Mouse (Mus musculus): ENCODE results near the gene Metrnl. TPM values are rescaled to one million over a fixed set of nuclear protein-coding genes. Genes with fewer than 3 reads are reported as not detected.

Metrnl gene
- 18.9 and 23.9 TPM in 2 replicates for polyA plus RNA-seq (2014; fragmentation: Nextera tagmentation; extraction: Ambion mirVana)

DNA sequence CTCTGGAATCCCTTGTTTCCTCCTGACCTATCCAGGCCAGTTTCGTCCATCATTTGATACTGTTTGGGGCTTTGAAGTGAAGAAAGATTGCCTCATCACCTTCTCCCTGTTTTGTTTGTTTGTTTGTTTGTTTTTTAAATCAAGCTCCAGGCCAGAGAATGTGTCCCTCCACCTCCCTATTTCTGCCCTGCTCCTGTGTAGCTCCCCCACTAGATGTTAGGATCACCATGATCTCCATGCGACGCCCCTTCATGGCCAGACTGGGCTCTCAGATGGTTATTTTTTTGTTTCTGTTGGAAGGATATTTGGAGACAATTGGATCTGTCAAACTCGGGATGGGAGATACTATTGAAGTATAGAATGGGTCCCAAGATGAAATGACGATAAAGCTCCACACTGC is at the start of gene Metrnl:
TSS of gene Metrnl (plus strand) at position 301 of the 400 bp plus-strand sequence.
- Histone ChIP-seq H3K4me2 (replicated peaks) (peak within 1 kb of the TSS; percentile 98), H3K9me3 (ENCODE audit: control insufficient read depth, low read length) (no peaks in the 10 kb centered on the region), H3K4me1 (replicated peaks; ENCODE audit: control insufficient read depth, insufficient read depth, low read length) (peaks cover 4% of the 10 kb centered on the region; the same call in 1 of the 2 replicates), H3K36me3 (replicated peaks; ENCODE audit: control insufficient read depth, insufficient read depth) (no peaks in the 10 kb centered on the region), H3K4me3 (replicated peaks; ENCODE audit: low read length) (peak within 1 kb of the TSS; percentile 86), H3K27me3 (ENCODE audit: control insufficient read depth, insufficient read depth, low read length) (peaks cover 43% of the 10 kb centered on the region), H3K9ac (peak within 1 kb of the TSS; percentile 68), H3K27ac (peak within 1 kb of the TSS; percentile 65; the same call in 1 of the 2 replicates)
- WGBS: 86% methylated on average over 5 of the region's 5 CpGs
- no peak for ATAC-seq (ENCODE audit: low FRiP score)
- no peak for DNase-seq (ENCODE audit: low spot score)

DNA sequence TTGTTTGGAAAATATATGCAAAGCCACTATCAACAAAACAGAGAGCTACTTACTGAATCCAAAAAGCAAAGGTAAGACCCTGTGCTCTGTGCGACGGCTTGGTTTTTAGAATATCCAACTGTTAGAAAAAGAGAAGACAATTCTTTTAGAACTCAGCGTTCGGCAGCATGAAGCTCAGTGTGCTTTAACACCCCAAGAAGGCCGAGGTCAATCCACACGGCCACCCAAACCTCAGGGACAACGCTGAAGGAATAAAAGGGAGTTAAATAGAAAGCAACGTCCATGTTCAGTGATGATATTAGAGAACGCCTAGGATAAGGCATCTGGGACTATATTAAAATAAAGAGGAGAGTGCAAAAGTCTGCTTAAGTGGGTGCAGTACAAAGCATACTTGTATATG is 49.8 kb upstream of the Metrnl start:
- no peaks in the 10 kb centered on the region for H3K36me3 ChIP-seq (replicated peaks; ENCODE audit: control insufficient read depth, insufficient read depth)
- no peak overlapping the region for H3K9ac ChIP-seq
- no peak overlapping the region for H3K27ac ChIP-seq
- no peak overlapping the region for H3K4me2 ChIP-seq (replicated peaks)
- 95% methylated on average over 9 of the region's 9 CpGs for WGBS
- no peaks in the 10 kb centered on the region for H3K9me3 ChIP-seq (ENCODE audit: control insufficient read depth, low read length)
- no peak overlapping the region for H3K4me3 ChIP-seq (replicated peaks; ENCODE audit: low read length)
- no peaks in the 10 kb centered on the region for H3K27me3 ChIP-seq (ENCODE audit: control insufficient read depth, insufficient read depth, low read length)
- DNase-seq (ENCODE audit: low spot score) (no peak), ATAC-seq (ENCODE audit: low FRiP score) (no peak)
- H3K4me1 ChIP-seq (replicated peaks; ENCODE audit: control insufficient read depth, insufficient read depth, low read length): no peaks in the 10 kb centered on the region

DNA sequence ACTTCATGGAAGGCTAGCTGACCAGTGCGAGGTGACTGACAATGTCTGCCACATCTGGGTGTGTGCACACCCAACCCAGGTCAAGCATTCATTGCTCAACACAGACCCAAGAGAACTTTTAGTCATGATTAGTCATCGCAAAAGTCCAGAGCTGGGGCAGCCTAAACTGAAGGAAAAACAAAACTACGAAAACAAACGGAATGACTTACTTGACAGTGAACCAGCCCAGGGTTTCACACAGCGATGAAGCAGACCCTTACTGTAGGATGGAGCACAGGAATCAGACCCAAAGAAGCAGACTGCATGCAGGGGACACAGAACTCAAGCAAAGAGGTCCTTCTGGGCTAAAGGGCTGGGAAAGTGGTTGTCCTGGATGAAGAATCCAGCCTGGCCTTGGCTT is 49.4 kb upstream of the Metrnl start:
- 93% methylated on average over 5 of the region's 5 CpGs for WGBS
- ATAC-seq (ENCODE audit: low FRiP score) (no peak), DNase-seq (ENCODE audit: low spot score) (no peak)
- H3K9ac ChIP-seq: no peak overlapping the region
- no peak overlapping the region for H3K27ac ChIP-seq
- no peaks in the 10 kb centered on the region for H3K4me1 ChIP-seq (replicated peaks; ENCODE audit: control insufficient read depth, insufficient read depth, low read length)
- no peaks in the 10 kb centered on the region for H3K27me3 ChIP-seq (ENCODE audit: control insufficient read depth, insufficient read depth, low read length)
- no peak overlapping the region for H3K4me3 ChIP-seq (replicated peaks; ENCODE audit: low read length)
- no peaks in the 10 kb centered on the region for H3K9me3 ChIP-seq (ENCODE audit: control insufficient read depth, low read length)
- H3K4me2 ChIP-seq (replicated peaks): no peak overlapping the region
- H3K36me3 ChIP-seq (replicated peaks; ENCODE audit: control insufficient read depth, insufficient read depth): no peaks in the 10 kb centered on the region

DNA sequence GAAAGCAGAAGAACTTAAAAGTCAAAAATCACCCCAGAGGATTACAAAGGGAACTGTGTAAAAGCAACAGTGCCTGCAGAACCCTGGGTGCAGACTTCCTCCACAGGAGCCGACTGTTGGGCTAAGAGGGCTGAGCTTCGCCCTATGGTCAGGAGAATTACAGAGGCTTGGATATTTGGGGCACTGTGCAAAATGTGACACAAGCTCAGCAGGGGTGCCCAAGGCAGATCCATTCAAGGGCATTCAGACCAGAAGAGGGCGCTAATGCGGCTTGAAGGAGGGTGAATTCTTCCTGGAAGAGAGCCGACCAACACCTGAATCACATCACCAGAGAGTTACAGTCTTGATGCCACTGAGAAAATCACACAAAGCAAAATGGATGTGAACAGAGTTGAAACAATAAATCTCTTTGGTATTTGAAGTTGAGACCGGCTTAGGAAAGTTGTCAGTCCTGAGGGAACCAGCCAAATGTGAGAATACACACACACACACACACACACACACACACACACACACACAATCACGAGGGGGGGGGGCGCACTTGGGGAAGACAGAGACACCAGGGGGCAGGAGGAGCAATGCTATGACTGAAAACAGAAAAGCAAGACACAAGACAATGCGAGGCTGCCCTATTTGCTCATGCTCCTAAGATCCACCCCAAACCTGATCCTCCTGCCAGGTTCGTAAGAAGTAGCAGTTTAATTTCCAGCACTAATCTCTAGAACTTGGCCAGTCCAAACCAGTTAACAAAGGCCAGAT is 48.6 kb upstream of the Metrnl start:
- peak; percentile 39 for DNase-seq (ENCODE audit: low spot score)
- Histone ChIP-seq H3K9me3 (ENCODE audit: control insufficient read depth, low read length) (no peaks in the 10 kb centered on the region), H3K9ac (no peak overlapping the region), H3K27ac (no peak overlapping the region), H3K4me1 (replicated peaks; ENCODE audit: control insufficient read depth, insufficient read depth, low read length) (no peaks in the 10 kb centered on the region), H3K27me3 (ENCODE audit: control insufficient read depth, insufficient read depth, low read length) (no peaks in the 10 kb centered on the region), H3K36me3 (replicated peaks; ENCODE audit: control insufficient read depth, insufficient read depth) (no peaks in the 10 kb centered on the region), H3K4me3 (replicated peaks; ENCODE audit: low read length) (no peak overlapping the region), H3K4me2 (replicated peaks) (no peak overlapping the region)
- 65% methylated on average over 10 of the region's 10 CpGs for WGBS
- no peak for ATAC-seq (ENCODE audit: low FRiP score)

DNA sequence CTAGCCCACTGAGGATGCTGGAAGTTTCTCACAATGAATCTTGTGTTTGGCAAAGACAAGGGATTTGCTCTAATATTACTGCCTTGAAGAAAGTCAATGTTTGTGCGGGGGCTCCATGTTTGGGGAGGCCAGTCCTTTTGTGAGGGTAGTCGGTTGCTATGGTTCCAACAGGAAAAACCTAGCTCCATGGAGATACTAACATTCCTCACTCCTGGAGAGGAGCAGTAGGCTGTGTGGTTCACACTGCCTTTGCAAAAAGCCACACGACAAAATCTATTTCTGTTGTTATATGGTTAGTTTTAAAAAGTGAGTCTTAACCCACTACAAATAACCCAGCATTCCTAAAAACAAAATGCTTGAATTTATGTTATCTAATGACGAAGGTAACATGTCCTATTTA is 47.7 kb upstream of the Metrnl start:
- DNase-seq (ENCODE audit: low spot score) (no peak), ATAC-seq (ENCODE audit: low FRiP score) (no peak)
- no peak overlapping the region for H3K9ac ChIP-seq
- WGBS: 57% methylated on average over 4 of the region's 4 CpGs
- H3K4me3 ChIP-seq (replicated peaks; ENCODE audit: low read length): no peak overlapping the region
- H3K4me2 ChIP-seq (replicated peaks): no peak overlapping the region
- no peaks in the 10 kb centered on the region for H3K4me1 ChIP-seq (replicated peaks; ENCODE audit: control insufficient read depth, insufficient read depth, low read length)
- H3K36me3 ChIP-seq (replicated peaks; ENCODE audit: control insufficient read depth, insufficient read depth): no peaks in the 10 kb centered on the region
- H3K9me3 ChIP-seq (ENCODE audit: control insufficient read depth, low read length): no peaks in the 10 kb centered on the region
- no peaks in the 10 kb centered on the region for H3K27me3 ChIP-seq (ENCODE audit: control insufficient read depth, insufficient read depth, low read length)
- no peak overlapping the region for H3K27ac ChIP-seq

DNA sequence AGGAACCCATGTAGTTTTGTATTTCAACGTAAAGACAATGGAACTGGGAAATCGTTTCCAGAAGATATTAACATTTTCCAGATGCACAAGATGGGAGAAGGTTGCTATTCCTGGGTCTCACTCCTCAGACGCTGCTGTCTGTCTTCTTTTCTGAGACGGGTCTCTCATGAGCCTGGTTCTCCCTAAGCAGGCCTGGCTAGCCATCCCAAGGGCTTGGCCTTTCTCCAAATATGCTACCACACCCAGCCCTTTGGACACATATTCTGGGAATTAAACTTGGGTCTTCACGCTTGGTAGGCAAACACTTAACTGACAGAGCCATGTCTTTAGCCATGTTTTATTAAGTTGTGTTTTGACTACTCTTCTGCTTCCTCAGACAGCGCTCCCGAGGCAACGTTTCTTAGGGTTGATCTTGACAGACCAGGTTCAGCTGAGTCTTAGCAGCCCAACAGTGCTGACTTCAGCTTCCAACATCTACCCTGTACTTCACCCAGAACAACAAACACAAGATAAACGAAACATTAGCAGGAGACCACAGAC is 46.9 kb upstream of the Metrnl start:
- no peak for ATAC-seq (ENCODE audit: low FRiP score)
- 84% methylated on average over 9 of the region's 9 CpGs for WGBS

DNA sequence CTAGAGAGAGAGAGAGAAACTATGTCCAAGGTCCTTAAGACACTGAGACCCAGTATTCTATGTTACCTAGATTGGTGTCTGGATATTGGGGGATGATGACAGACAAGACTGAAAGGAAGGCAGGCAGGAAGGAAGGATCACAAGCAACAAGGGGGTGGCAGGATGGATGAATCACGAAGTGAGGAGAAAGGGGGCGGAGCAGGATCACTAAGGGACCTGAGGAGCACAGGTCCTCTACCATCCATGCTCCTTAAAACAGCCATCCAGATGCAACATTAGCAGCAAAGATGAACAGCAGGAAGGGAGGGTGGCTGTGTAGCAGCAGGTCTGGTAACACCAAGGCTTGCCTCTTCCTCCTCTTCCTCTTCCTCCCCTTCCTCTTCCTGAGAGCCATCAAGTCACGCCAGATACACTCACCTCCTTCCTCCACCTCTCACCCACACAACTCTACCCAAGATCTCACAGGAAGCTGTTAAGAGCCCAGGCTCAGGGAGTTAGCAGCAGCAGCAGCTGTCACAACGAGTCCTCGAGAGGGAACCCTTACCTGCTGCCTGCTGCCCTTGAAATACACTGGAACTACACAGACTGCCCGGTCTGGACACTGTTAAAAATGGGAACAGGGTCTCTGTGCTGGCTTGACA is 46.1 kb upstream of the Metrnl start:
- H3K27ac ChIP-seq: no peak overlapping the region
- H3K4me1 ChIP-seq (replicated peaks; ENCODE audit: control insufficient read depth, insufficient read depth, low read length): no peaks in the 10 kb centered on the region
- no peak overlapping the region for H3K9ac ChIP-seq
- 82% methylated on average over 6 of the region's 6 CpGs for WGBS
- no peaks in the 10 kb centered on the region for H3K9me3 ChIP-seq (ENCODE audit: control insufficient read depth, low read length)
- H3K27me3 ChIP-seq (ENCODE audit: control insufficient read depth, insufficient read depth, low read length): no peaks in the 10 kb centered on the region
- no peak overlapping the region for H3K4me2 ChIP-seq (replicated peaks)
- H3K4me3 ChIP-seq (replicated peaks; ENCODE audit: low read length): no peak overlapping the region
- ATAC-seq (ENCODE audit: low FRiP score) (no peak), DNase-seq (ENCODE audit: low spot score) (no peak)
- H3K36me3 ChIP-seq (replicated peaks; ENCODE audit: control insufficient read depth, insufficient read depth): no peaks in the 10 kb centered on the region

More for the DNA sequence above, 46.9 kb upstream of the Metrnl start:
- no peaks in the 10 kb centered on the region for H3K27me3 ChIP-seq (ENCODE audit: control insufficient read depth, insufficient read depth, low read length)
- H3K9me3 ChIP-seq (ENCODE audit: control insufficient read depth, low read length): no peaks in the 10 kb centered on the region
- no peaks in the 10 kb centered on the region for H3K4me1 ChIP-seq (replicated peaks; ENCODE audit: control insufficient read depth, insufficient read depth, low read length)
- DNase-seq (ENCODE audit: low spot score): no peak
- H3K4me2 ChIP-seq (replicated peaks): no peak overlapping the region
- H3K27ac ChIP-seq: no peak overlapping the region
- no peaks in the 10 kb centered on the region for H3K36me3 ChIP-seq (replicated peaks; ENCODE audit: control insufficient read depth, insufficient read depth)
- H3K4me3 ChIP-seq (replicated peaks; ENCODE audit: low read length): no peak overlapping the region
- no peak overlapping the region for H3K9ac ChIP-seq

DNA sequence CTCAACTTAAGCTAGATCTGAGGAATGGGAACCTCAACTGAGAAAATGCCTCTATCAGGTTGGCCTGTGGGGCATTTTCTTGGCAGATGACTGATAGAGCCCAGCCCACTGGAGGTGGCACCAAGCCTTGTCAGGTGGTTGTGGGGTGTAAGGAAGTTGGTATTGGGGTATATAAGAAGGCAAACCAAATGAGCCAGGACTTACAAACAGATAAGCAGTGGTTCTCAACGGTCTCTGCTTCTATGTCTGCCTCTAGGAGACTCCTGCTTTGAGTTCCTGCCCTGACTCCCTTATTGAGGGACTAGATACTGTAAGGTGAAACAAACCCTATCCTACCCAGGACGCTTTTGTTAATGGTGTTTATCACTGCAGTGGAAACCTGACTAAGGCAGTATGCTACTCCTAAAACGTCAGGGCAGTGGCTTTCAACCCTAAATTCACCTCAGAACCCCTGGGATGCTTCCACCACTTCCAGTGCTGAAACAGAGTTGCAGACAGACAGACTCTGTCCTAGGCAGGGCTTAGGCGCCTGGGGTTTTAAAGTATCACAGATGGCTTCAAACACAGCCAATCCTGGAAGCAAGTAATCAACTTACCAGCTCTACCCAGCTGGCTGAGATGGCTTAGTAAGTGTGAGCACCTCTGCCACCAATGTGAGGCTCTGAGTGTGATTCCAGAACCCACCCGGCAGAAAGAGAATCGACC is 45.4 kb upstream of the Metrnl start:
- 89% methylated on average over 6 of the region's 6 CpGs for WGBS
- Histone ChIP-seq H3K9ac (no peak overlapping the region), H3K9me3 (ENCODE audit: control insufficient read depth, low read length) (no peaks in the 10 kb centered on the region), H3K4me2 (replicated peaks) (no peak overlapping the region), H3K27ac (no peak overlapping the region), H3K36me3 (replicated peaks; ENCODE audit: control insufficient read depth, insufficient read depth) (no peaks in the 10 kb centered on the region), H3K4me3 (replicated peaks; ENCODE audit: low read length) (no peak overlapping the region), H3K4me1 (replicated peaks; ENCODE audit: control insufficient read depth, insufficient read depth, low read length) (no peaks in the 10 kb centered on the region), H3K27me3 (ENCODE audit: control insufficient read depth, insufficient read depth, low read length) (no peaks in the 10 kb centered on the region)
- ATAC-seq (ENCODE audit: low FRiP score) (no peak), DNase-seq (ENCODE audit: low spot score) (no peak)

DNA sequence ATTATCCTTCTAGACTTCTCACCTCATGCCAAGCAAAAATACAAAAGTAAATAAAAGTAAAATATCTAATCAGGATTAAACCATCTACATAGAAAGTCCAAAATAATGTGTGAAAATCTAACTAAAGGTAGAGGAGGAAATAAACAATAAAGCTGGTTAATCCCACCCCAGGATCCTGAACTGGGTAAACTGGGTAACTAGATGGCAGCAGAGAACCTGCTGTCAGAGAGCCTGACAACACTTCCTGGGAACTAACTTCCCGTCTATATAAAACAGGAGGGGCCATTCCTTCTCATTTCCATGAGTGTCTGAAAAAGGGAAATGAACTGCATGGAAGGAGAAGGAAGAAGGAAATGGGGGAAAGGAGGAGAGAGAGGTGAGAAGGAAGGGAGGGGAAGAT is 43.2 kb upstream of the Metrnl start:
- Histone ChIP-seq H3K4me2 (replicated peaks) (no peak overlapping the region), H3K9me3 (ENCODE audit: control insufficient read depth, low read length) (no peaks in the 10 kb centered on the region), H3K9ac (no peak overlapping the region), H3K27ac (no peak overlapping the region), H3K4me1 (replicated peaks; ENCODE audit: control insufficient read depth, insufficient read depth, low read length) (no peaks in the 10 kb centered on the region), H3K4me3 (replicated peaks; ENCODE audit: low read length) (no peak overlapping the region), H3K36me3 (replicated peaks; ENCODE audit: control insufficient read depth, insufficient read depth) (no peaks in the 10 kb centered on the region), H3K27me3 (ENCODE audit: control insufficient read depth, insufficient read depth, low read length) (no peaks in the 10 kb centered on the region)
- DNase-seq (ENCODE audit: low spot score) (no peak), ATAC-seq (ENCODE audit: low FRiP score) (no peak)
- 48% methylated on average over 1 of the region's 1 CpGs for WGBS

All from hindbrain, embryonic 14.5 days (tissue).